Mouse (Mus musculus) stomach, postnatal 0 days (tissue): Measurements from ENCODE around the gene Enthd1.

Experiments used
- CTCF ChIP-seq: IDR thresholded peaks from 2 replicates; pipeline ENCODE4 v1.5.1; 2016; ENCODE audit warnings: antibody characterized with exemption, low read depth, mild to moderate bottlenecking, moderate library complexity
- EP300 ChIP-seq: optimal IDR thresholded peaks from 2 replicates; pipeline ENCODE3; 2016; ENCODE audit warnings: antibody characterized with exemption

GRCm38 (mm10) chr15:80502741-80503140 is 62.2 kb downstream of the Enthd1 start:
- TF ChIP-seq CTCF, result no peak
- no peak for TF ChIP-seq EP300
